Mouse (Mus musculus): Measurements from ENCODE around the gene Melk.

Melk gene

DNA sequence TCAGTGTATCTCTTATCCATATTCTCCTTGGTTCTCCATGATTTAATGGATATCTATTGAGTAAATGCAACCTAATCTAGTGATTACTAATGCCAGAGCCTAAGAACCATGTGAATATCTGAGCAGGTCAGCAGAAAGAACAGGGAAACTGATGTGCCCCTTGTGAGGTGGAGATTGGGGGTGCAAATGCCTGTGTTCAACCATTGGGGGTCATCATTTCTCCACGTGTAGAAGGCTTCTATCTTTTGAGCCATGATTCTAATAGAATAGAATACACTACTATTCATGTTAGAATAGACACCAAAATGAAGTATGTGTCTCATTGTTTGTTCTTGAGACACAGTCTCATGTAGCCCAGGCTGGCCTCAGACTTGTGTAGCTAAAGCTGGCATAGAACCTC is 27.3 kb downstream of the Melk start:
- no peak for DNase-seq (ENCODE audit: low spot score)

DNA sequence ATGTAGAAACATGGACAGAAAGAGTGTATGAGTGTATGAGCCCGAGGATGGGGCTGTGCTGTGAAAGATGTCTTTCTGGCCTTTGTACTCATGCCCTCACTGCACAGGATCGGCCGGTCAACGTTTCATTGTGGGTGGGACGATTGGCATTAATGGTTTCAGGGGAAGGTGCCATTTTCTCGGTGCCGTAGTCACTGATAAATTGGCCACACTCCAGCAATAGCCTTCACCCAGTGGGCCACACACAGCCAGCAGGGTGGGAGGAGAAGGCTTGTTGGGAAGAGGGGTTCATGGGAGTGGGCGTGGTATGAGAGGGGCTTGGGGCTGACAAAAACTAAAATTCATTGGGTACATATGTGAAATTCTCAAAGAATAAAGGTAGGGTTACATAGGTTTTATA is 34.3 kb downstream of the Melk start:
- no peak for DNase-seq (ENCODE audit: low spot score)

DNA sequence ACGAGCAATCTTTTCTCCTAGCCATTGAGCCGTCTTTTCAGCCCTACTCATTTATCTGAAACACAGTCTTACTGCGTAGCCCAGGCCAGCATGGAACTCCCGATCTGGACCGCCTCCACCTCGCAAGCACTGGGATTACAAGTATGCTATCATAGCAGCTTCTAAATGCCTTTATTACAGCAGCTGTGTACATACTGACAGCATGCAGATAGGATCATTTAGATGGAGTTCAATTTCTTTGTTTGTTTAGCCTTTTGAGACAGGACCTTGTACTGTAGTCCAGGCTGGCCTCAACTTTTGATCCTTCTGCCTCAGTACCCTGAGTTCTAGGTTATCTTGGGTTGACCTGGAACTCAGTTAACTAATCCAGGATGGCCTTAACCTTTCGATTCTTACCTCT is 61.0 kb downstream of the Melk start:
- no peak for DNase-seq (ENCODE audit: low spot score)

DNA sequence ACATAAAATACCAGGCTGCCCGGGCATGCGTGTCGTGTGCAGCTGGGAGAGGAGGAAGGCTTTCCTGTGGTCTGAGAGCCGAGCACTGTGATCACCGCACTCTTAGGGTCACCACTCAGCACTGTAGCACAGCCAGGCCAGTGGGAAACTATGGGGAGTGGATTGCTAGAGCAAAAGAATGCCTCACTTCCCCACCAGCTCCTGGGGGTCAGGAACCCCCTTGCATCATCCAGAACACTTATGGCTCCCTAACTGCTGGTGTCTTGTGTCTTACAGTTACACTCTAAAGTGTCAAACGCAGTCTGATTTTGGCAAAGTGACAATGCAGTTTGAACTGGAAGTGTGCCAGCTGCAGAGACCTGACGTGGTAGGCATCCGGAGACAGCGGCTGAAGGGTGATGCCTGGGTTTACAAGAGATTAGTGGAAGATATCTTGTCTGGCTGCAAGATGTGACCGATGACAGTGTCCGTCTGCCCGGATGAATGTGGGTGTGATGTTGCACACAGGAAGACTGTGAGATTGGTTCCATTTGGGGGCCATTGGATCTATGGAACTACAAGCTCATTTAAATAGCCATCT is 62.8 kb downstream of the Melk start:
- no peak for DNase-seq (ENCODE audit: low spot score)

DNA sequence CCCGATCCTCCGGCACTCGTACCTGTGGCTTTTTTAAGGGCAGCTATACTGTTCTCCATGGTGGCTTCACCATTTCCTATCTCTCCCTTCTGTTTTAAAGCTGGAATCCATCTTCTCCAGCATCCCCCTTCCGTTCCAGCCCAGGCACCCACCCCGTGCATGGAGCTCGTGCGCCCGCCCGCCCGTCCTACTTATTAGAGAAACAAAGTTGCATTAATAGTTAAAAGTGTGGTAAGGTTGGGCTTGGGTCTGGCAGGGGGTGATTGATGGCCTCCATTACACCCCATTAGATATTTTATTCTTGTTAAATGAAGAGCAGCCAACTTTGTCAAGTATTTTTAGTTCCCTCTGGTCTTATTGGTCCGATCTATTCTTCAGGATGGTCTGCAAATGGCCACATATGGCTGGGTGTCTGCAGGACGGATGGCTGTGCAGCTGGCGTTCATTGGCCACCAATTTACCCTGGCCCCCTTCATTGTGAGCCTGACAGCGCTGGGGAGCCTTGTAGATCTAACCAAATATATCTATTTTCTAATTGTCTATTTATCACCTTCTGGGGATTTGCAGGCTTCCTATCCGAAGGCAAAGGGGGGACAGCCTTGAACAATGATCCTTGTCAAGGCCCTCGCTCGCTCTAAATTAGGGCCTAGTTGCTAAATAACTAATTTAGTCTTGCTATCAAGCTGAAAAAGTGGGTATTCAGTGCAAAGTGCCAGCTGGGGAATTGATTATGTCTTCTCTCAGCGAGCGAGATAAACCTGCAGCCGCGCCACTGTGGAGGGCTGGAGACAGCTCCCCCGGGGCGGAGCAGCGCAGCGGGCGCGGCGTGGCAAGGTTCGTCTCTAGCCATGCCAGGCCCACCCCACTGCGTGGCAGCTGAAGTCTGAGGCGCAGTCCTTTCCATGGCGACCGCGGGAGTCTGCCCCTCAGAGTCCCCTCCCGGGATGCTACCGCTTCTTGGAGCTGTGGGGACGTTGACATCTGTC is 91.8 kb downstream of the Melk start:
- DNase-seq (ENCODE audit: low spot score) = no peak

DNA sequence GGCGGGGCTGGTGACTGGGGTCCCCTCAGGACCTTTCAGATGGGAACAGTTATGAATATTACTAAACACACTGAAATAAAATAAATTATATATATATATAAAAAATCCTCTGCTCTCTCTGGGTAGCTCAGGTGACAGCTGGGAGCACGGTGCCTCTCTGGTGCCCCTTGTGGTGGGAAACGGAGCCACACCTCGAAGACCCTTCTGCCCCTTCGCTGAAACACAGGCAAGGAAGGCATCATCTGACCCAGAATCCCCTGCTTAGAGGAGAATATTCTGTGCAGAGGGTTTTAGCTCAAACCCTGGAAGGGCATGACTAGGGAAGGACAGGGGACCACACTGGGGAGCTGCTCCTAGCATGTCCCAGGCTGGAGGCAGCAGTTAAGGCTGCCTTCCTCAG is 101.9 kb downstream of the Melk start:
- DNase-seq (ENCODE audit: low spot score) = peak; percentile 74

DNA sequence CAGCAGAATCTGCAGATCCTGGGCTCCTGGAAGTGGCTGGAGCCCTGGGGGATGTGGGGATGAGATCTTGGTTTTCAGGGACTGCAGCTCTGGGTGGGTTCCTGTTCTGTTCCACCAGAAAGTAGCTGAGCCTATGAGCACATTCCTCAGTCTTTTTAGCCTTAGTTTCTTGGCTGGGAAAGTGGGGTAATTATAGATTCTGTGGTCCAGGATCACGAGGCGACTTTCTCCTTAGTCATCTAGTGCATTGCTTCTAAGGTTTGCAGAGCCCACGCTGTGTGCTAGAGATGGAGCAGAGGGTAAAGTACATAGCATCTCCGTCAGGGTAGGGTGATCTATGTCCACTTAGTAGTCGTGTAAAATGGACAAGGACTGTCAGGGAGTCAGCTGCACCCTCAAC is 103.8 kb downstream of the Melk start:
- no peak for DNase-seq (ENCODE audit: low spot score)

All from embryo, embryonic 10 days (tissue).